Mouse (Mus musculus) hindbrain, postnatal 0 days (tissue): Measurements from ENCODE around the gene Lrfn1. TPM values are rescaled to one million over a fixed set of nuclear protein-coding genes. Genes with fewer than 3 reads are reported as not detected.
"Not testable (repeated sequence)": the region's sequence is repeated elsewhere in the genome, so short reads cannot be mapped to it uniquely, and the experiment has no call there.

Source experiments
- ATAC-seq: fragments of 200-750 bp; cut with Nextera tagmentation; 2 replicates; pipeline ENCODE4 v1.8.0; 2017; ENCODE audit warnings: mild to moderate bottlenecking, moderate TSS enrichment, moderate library complexity
- DNase-seq: peaks from one replicate; pipeline ENCODE4 v3.0.0-alpha.2; 2015; ENCODE audit warnings: low spot score
- H3K27ac ChIP-seq: fragments of 300-500 bp; sonication (generic); 2 replicates; pipeline ENCODE4 v1.5.1; 2014; ENCODE audit warnings: mild to moderate bottlenecking
- H3K27me3 ChIP-seq: fragments of 300-500 bp; sonication (generic); 2 replicates; pipeline ENCODE4 v1.6.1; 2014; ENCODE audit warnings: low read length, mixed read lengths; ENCODE audit not compliant: insufficient read depth
- H3K36me3 ChIP-seq: fragments of 300-500 bp; sonication (generic); 2 replicates; pipeline ENCODE4 v1.6.1; 2014; ENCODE audit warnings: low read length, mixed read lengths; ENCODE audit not compliant: insufficient read depth
- H3K4me1 ChIP-seq: fragments of 300-500 bp; sonication (generic); 2 replicates; pipeline ENCODE4 v1.6.1; 2014; ENCODE audit warnings: antibody characterized with exemption, low read length, mixed read lengths; ENCODE audit not compliant: insufficient read depth
- H3K4me2 ChIP-seq: fragments of 300-500 bp; sonication (generic); 2 replicates; pipeline ENCODE4 v1.6.1; 2014; ENCODE audit warnings: low read depth, mild to moderate bottlenecking, low read length, moderate library complexity, mixed read lengths
- H3K4me3 ChIP-seq: fragments of 300-500 bp; sonication (generic); 2 replicates; pipeline ENCODE4 v1.5.1; 2014; ENCODE audit warnings: low read length
- H3K9ac ChIP-seq: fragments of 300-500 bp; sonication (generic); replicated peaks from 2 replicates; pipeline ENCODE4 v1.6.1; 2014; ENCODE audit warnings: mild to moderate bottlenecking, low read length, moderate library complexity, mixed read lengths
- H3K9me3 ChIP-seq: fragments of 300-500 bp; sonication (generic); 2 replicates; pipeline ENCODE4 v1.6.1; 2016; ENCODE audit warnings: low read length, mixed read lengths
- CTCF ChIP-seq: IDR thresholded peaks from 2 replicates; pipeline ENCODE4 v1.5.1; 2016; ENCODE audit warnings: antibody characterized with exemption, control low read depth, low read depth
- WGBS: fragments of 180-500 bp; shearing (Covaris S2); extraction: QIAGEN DNeasy Blood & Tissue Kit; methylation state at CpG from one replicate; pipeline ENCODE4 v1.1.7; 2014; 5-methylcytosine and 5-hydroxymethylcytosine counted together
- polyA plus RNA-seq: library from polyadenylated mRNA; unstranded; fragments of >200 nt; fragmentation: Nextera tagmentation; extraction: Ambion mirVana; gene quantifications from 2 replicates; pipeline ENCODE4 v1.2.1, GENCODE M21; 2015
- total RNA-seq: library from RNA; depleted of rRNA; stranded (reverse); fragments of >200 nt; gene quantifications from 2 replicates; pipeline ENCODE4 v1.2.3, GENCODE M21; 2014; rRNA removed

Lrfn1 gene
- total and polyA plus RNA-seq, 2 experiments from 2014 or later, result 18.0 to 140 TPM

DNA sequence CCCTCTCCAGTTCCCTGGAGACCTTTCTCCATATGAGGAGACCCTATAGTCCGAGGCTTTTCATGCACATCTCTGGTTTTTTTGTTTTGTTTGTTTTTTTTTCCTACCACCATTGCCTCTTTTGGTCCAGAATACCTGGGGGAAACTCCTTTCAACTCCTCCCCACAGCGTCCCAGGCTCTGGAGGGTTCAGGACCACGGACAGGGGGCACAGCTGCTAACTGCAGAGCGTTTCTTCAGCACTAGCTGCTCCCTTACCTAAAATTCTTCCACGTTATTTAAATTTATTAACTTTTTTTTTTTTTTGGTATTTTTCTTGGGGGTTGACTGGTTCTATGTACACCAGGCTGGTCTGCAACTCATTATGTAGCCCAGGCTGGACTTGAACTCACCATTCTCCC, 53.8 kb downstream of the Lrfn1 start:
- 0 out of 2 replicates have a peak, but pooled peaks cover 3% of the 10 kb centered on the region for H3K9me3 ChIP-seq
- no peaks in the 10 kb centered on the region for H3K4me1 ChIP-seq
- H3K9ac ChIP-seq, result no peak overlapping the region
- no peaks in the 10 kb centered on the region for H3K27me3 ChIP-seq
- 11% methylated on average over 5 of the region's 5 CpGs for WGBS
- DNase-seq, result no peak
- H3K4me2 ChIP-seq, result no peak overlapping the region
- no peaks in the 10 kb centered on the region for H3K36me3 ChIP-seq
- TF ChIP-seq CTCF, result no peak
- no peak for ATAC-seq
- H3K4me3 ChIP-seq, result no peak overlapping the region
- H3K27ac ChIP-seq, result no peak overlapping the region

GRCm38 (mm10) chr7:28509121-28509520, 57.3 kb downstream of the Lrfn1 start:
- H3K4me1 ChIP-seq, H3K9ac ChIP-seq, H3K27ac ChIP-seq, H3K27me3 ChIP-seq, DNase-seq, ATAC-seq, H3K36me3 ChIP-seq, H3K4me2 ChIP-seq, H3K4me3 ChIP-seq, H3K9me3 ChIP-seq: not testable (repeated sequence)
- no CpG with 5 or more reads among the region's 2 CpGs for WGBS

DNA sequence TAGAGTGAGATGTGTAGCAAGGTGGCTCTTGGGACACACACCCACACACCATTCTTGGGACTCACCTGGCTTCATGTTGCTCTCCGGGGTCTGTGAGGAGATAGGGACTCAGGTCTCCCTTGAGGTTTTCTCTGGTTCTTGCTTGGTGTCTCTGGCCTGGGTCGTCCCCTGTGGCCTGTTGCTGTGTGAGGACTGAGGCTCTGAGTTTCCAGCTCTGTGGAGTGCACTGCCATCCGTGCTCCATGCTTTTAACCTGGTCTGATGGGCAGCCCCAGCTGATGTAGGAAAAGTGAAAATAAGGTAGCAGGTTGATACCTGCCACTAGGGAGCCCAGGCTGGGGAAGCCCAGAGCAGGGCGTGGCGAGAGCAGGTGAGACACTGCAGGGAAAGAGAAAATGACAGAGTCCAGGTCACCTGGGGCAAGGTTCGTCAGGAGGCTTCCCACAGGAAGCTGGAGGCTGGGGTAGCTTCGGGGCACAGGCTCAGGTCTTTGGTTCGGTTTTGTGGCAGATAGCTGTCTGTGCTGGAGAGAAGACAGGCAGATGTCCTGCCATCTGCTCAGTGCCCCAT, 58.7 kb downstream of the Lrfn1 start, which contains the start of gene Ifnl2:
Ifnl2 (minus strand) TSS at position 51 of the 570 bp plus-strand sequence.
- H3K27ac ChIP-seq, H3K36me3 ChIP-seq, H3K27me3 ChIP-seq, H3K9ac ChIP-seq, H3K4me2 ChIP-seq, H3K9me3 ChIP-seq, H3K4me3 ChIP-seq, ATAC-seq, DNase-seq, H3K4me1 ChIP-seq: not testable (repeated sequence)
- WGBS, result 62% methylated on average over 8 of the region's 8 CpGs

DNA sequence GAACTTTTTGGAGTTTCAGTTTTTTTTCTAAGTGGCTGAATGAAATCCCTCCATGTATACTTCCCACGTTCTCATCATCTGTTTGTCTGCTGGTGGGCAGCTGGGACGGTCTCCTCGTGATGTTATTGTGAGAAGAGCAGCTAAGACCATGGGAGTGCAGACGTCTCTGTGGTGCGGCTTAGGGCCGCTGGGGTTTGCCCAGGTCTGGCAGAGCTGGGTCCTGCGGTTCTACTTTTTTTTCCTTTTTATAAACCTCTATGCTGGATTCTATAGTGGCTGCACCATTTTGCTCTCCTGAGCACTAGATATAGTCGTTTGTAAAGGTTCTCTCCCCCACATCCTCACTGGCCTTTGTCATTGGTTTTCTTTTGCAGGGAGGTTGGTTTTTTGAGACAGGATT, 59.7 kb downstream of the Lrfn1 start:
- ATAC-seq (no peak), DNase-seq (no peak)
- Histone ChIP-seq H3K4me1 (no peaks in the 10 kb centered on the region), H3K9ac (no peak overlapping the region), H3K4me3 (no peak overlapping the region), H3K27me3 (no peaks in the 10 kb centered on the region), H3K9me3 (no peaks in the 10 kb centered on the region), H3K36me3 (no peaks in the 10 kb centered on the region), H3K27ac (no peak overlapping the region), H3K4me2 (no peak overlapping the region)
- TF ChIP-seq CTCF, result no peak
- 68% methylated on average over 8 of the region's 8 CpGs for WGBS

Other genes starting within 250 kb of the Lrfn1 start
- 48.4 and 70.7 TPM in 2 replicates for gene Eid2, start 184.1 kb upstream of the Lrfn1 start, total RNA-seq
- gene Eid2, start 184.1 kb upstream of the Lrfn1 start, polyA plus RNA-seq, result 21.0 and 22.3 TPM in 2 replicates
- gene Eid2b, start 174.2 kb upstream of the Lrfn1 start, total RNA-seq, result 34.6 and 38.2 TPM in 2 replicates
- 42.3 and 45.1 TPM in 2 replicates for gene Eid2b, start 174.2 kb upstream of the Lrfn1 start, polyA plus RNA-seq
- 2.1 and 3.6 TPM in 2 replicates for gene Selenov, start 160.8 kb upstream of the Lrfn1 start, total RNA-seq
- 5.1 and 7.1 TPM in 2 replicates for gene Selenov, start 160.8 kb upstream of the Lrfn1 start, polyA plus RNA-seq
- gene Dll3, start 149.7 kb upstream of the Lrfn1 start, total RNA-seq, result 20.1 and 24.8 TPM in 2 replicates
- 17.0 and 20.2 TPM in 2 replicates for gene Dll3, start 149.7 kb upstream of the Lrfn1 start, polyA plus RNA-seq
- gene Timm50, start 139.9 kb upstream of the Lrfn1 start, total RNA-seq, result 71.6 and 82.9 TPM in 2 replicates
- gene Timm50, start 139.9 kb upstream of the Lrfn1 start, polyA plus RNA-seq, result 125 and 131 TPM in 2 replicates
- 98.7 and 104 TPM in 2 replicates for gene Supt5, start 113.2 kb upstream of the Lrfn1 start, total RNA-seq
- gene Supt5, start 113.2 kb upstream of the Lrfn1 start, polyA plus RNA-seq, result 71.8 and 76.5 TPM in 2 replicates
- 97.7 and 154 TPM in 2 replicates for gene Rps16, start 101.3 kb upstream of the Lrfn1 start, total RNA-seq
- 539 and 575 TPM in 2 replicates for gene Rps16, start 101.3 kb upstream of the Lrfn1 start, polyA plus RNA-seq
- gene Plekhg2, start 79.4 kb upstream of the Lrfn1 start, total RNA-seq, result 18.6 and 20.6 TPM in 2 replicates
- gene Plekhg2, start 79.4 kb upstream of the Lrfn1 start, polyA plus RNA-seq, result 9.1 and 10.0 TPM in 2 replicates
- 2.1 and 3.9 TPM in 2 replicates for gene Zfp36, start 71.7 kb upstream of the Lrfn1 start, total RNA-seq
- gene Zfp36, start 71.7 kb upstream of the Lrfn1 start, polyA plus RNA-seq, result 3.0 and 3.4 TPM in 2 replicates
- 33.6 and 39.5 TPM in 2 replicates for gene Med29, start 59.3 kb upstream of the Lrfn1 start, total RNA-seq
- gene Med29, start 59.3 kb upstream of the Lrfn1 start, polyA plus RNA-seq, result 42.1 and 42.9 TPM in 2 replicates
- gene Paf1, start 59.0 kb upstream of the Lrfn1 start, total RNA-seq, result 56.7 and 67.6 TPM in 2 replicates
- gene Paf1, start 59.0 kb upstream of the Lrfn1 start, polyA plus RNA-seq, result 83.0 and 84.1 TPM in 2 replicates
- gene Gmfg, start 14.5 kb upstream of the Lrfn1 start, total RNA-seq, result 0.16 and 2.9 TPM in 2 replicates
- gene Gmfg, start 14.5 kb upstream of the Lrfn1 start, polyA plus RNA-seq, result 5.5 and 6.2 TPM in 2 replicates
- gene Ifnl2, start 58.5 kb downstream of the Lrfn1 start, total RNA-seq, result not detected in 2 replicates
- not detected in 2 replicates for gene Ifnl2, start 58.5 kb downstream of the Lrfn1 start, polyA plus RNA-seq
- gene Ifnl3, start 70.9 kb downstream of the Lrfn1 start, total RNA-seq, result not detected in 2 replicates
- gene Ifnl3, start 70.9 kb downstream of the Lrfn1 start, polyA plus RNA-seq, result not detected in 2 replicates
- gene Sycn, start 88.9 kb downstream of the Lrfn1 start, total RNA-seq, result not detected in 2 replicates
- gene Sycn, start 88.9 kb downstream of the Lrfn1 start, polyA plus RNA-seq, result not detected in 2 replicates
- gene Nccrp1, start 95.3 kb downstream of the Lrfn1 start, total RNA-seq, result not detected in 2 replicates
- 0.34 TPM in 2 replicates for gene Nccrp1, start 95.3 kb downstream of the Lrfn1 start, polyA plus RNA-seq
- gene Samd4b, start 146.2 kb downstream of the Lrfn1 start, total RNA-seq, result 58.8 and 60.5 TPM in 2 replicates
- 17.7 and 19.7 TPM in 2 replicates for gene Samd4b, start 146.2 kb downstream of the Lrfn1 start, polyA plus RNA-seq
- 14.8 and 20.3 TPM in 2 replicates for gene Pak4, start 146.2 kb downstream of the Lrfn1 start, total RNA-seq
- 13.2 and 14.0 TPM in 2 replicates for gene Pak4, start 146.2 kb downstream of the Lrfn1 start, polyA plus RNA-seq
- 0.25 and 1.2 TPM in 2 replicates for gene Acp7, start 179.4 kb downstream of the Lrfn1 start, total RNA-seq
- 0.28 and 0.56 TPM in 2 replicates for gene Acp7, start 179.4 kb downstream of the Lrfn1 start, polyA plus RNA-seq
- 5.0 and 6.1 TPM in 2 replicates for gene Fbxo27, start 240.9 kb downstream of the Lrfn1 start, total RNA-seq
- gene Fbxo27, start 240.9 kb downstream of the Lrfn1 start, polyA plus RNA-seq, result 9.0 and 10.2 TPM in 2 replicates